Mouse (Mus musculus) urinary bladder, postnatal 4 days (tissue): Measurements from ENCODE around the gene Rasl11b.

Experiments used
- DNase-seq, 2 experiments: peaks; one replicate each; pipeline ENCODE4 v3.0.0; 2021 to 2022; ENCODE audit warnings: low spot score in 2 of 2

Gene Rasl11b

DNA sequence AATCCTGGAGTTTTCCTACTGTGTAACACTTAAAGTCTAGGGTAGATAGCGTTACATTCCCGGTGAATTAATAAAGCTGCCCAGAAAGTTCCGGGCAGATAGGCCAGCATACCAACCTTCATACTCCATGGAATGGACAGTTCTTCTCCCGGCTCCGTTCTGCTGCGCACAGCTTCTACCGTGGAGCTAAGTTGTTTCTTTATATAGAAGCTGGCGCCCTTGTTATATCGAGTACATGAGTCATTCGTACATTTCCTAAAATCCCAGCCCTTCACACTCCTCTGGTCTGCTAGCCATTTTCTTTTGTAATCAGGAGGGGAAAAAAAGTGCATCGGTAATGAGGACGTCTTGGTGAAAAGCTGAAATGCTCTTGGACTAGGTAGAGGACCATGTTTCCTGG, 7.0 kb upstream of the Rasl11b start:
- no peak for DNase-seq

DNA sequence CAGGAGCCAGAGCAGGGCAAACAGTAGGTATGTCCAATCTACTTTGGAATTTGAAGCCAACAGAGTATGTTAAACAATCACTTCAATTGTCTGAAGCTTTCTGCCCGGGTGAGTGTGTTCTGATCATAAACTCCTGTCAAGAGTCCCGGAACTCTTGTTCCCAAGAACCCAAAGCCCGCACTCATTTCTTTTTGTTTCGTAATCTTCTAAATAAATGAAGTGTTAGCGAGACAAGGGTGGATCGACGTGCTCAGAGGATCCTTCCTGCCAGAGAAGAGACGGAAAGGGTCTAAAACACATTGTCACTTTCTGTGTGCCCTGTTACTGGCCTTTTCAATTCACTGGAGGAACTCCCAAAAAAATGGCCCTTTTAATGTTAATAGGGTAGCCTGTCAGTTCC, 6.2 kb upstream of the Rasl11b start:
- DNase-seq = no peak

DNA sequence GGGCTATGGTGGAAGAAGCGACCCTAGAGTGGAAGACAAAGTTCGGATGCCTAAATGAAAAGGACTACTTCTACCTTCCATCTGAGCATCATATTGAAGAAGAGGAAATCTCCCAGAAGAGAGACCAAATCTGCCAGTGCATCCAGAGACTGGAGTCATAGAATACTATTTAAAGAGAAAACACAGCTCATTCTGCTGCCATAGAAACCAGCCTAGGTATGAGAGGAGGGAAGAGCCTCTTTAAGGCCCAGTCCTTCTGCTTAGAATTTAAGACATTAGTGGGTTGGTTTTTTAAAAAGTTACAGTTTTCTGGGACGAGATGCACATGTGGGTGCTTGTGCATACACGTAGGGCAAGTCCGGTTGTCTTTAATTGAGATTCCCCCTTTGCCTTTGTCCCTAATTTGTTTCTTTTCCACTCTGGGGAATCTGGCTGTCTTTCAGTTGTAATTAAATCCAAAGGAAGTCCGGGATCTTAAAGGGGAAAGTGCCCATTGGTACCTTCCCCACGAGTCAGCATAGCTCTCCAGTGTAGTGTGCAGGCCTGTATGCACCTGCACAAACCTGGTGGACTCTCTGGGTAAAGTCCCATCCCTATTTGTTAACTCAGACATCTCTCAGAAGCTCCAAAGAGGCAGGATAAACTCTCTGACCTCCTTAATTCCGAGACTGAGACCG, 5.5 kb upstream of the Rasl11b start:
- DNase-seq = no peak

DNA sequence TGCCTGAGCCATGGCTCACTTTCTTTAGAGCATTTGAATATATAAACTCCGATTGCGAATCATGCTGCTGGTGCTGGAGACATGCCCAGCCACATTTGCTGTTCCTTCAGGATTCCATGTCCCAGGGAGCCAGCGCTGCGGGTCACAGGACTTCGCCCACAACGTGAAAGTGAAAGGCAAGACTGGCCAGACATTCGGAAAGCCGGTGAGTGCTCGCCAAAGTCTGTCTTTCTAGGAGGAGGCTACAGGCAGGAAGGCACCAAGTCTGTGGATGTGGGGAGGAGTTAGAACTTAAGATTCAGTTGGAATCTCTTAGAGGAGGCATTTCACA, 5.0 kb upstream of the Rasl11b start:
- no peak for DNase-seq

DNA sequence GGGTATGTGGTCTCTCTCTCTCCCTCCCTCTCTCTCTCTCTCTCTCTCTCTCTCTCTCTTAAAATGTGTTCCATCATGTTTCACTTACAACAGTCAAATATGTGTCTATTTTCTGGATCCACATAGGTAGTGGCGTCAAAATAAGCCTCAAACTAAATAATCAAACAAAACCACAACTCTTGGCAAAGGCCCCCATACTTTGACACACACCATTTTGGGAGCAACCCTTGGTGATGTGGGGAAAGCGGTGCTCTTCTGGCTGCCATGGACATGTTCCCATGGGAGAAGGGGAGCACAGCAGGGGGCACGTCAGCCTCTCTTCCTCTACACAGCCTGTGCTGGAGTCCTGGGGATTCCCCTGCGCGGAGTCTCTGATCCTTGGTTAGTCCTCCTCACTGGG, 4.2 kb upstream of the Rasl11b start:
- DNase-seq = no peak

DNA sequence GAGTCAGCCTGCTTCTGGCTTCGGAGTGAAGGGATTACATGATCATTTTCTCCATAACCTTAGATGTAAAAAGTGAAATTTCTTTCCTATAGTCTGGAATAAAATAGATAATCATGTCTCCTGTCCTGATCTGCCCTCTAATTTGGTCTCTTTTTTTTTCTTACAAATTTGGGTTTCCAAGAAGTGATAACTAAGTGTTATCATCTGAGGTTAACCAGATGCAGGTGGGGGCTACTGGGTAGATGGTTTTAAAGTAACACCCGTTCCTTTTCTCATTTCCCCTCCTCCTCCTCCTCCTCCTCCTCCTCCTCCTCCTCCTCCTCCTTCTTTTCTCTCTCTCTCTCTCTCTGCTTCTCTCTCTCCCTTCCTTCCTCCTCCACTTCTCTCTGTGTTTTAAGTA, 2.1 kb upstream of the Rasl11b start:
- no peak for DNase-seq

DNA sequence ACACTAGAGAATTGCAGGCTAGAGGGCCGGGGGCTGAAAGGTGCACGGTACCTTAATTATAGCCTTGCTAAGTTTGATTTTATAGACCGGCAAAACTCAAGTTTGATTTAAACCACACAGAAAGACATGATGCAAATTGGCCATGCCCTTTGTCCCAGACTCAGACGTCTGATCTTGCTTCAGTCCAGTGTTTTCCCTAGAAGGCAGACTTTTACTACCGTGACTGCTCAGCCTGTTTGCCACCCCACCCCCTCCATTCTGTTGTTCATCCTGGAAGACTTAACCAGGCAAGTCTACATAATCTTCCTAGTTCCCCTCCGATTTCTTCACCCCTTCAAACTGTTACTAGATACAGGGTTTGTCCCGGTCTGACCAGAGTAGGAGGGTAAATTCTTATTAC, 1.5 kb upstream of the Rasl11b start:
- no peak for DNase-seq

DNA sequence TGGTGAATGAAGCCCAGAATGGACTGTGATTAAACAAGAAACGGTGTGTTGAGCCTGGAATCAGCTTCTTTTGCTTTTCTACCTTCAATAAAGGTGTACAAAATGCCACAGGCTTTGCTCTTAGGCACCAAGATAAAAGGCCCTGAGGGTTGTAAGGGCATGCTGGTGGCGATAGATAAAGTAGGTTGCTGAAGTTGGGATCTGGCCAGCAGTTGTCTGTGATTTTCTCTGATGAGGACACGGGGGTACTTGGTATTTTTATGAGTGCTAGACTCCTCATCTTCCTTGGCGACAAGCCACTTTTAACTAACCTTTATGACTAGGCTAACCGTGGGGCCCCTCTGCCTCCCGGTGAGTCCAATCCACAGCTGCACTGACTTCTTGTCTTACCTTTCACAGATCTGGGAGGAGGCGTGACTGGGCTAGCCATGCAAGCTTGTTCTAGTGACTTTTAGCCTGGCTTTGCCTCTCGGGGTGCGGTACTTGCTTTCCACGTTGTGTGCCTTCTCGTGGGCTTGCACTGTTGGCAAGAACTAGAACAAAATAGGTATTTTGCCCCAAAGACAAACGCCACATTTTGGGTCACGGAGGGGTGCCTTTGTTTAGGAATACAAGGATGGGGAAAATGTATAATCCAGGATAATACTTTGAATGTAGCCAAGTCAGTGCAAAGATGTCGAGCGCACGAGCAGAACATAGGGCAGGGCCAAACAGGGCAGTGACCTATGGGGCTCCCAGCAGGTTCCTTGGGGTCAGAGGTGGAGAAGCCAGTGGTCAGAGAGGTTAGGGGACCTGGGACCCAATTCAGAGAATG, 852 bp upstream of the Rasl11b start:
- no peak for DNase-seq

DNA sequence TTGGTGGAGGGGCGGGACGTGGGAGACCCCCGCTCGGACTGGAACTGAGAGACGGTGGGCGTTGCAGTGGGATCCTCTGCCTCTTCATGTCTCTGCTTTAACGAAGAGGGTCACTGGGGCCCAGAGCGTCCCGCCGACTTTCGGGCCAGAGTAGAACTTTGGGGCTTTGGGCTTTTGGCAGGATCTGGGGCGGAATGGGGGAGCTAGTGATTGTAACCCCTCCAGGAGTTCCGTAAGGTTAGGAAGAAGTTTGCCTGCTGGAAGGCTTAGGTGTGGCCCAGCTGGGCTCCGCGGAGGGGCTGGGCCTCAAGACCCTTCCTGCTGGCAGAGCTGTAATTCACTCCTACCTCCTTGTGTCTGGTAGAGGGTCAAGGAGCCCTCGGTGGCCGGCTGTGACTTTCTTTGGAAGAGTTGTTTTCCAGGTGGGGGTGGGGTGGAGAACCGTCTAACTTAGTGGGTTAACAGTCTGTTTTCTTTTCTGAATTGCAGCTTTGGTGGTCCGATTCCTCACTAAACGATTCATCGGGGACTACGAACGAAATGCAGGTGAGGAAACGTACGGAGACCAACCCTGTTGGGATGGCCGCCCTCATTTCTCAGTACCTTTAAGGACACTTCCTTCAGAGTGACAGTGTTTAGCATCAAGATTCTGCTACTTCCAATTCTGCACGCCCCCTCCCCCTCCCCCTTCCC, 674 bp downstream of the Rasl11b start:
- no peak for DNase-seq

DNA sequence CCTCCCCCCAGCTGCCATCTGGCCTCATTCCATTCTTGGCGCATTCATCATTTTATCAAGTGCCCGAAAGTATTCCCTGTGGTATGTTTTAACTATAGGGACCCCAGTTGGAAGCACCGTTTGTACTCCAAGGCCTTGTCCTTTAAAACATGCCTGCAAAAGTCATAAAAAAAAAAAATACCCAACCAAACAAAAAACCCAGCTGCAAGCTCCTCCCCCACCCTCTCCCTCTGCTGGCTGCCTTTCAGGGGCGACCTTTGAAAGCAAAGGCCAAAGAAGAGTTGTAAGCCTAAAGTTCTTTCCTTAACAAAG, 1.2 kb downstream of the Rasl11b start:
- no peak for DNase-seq

DNA sequence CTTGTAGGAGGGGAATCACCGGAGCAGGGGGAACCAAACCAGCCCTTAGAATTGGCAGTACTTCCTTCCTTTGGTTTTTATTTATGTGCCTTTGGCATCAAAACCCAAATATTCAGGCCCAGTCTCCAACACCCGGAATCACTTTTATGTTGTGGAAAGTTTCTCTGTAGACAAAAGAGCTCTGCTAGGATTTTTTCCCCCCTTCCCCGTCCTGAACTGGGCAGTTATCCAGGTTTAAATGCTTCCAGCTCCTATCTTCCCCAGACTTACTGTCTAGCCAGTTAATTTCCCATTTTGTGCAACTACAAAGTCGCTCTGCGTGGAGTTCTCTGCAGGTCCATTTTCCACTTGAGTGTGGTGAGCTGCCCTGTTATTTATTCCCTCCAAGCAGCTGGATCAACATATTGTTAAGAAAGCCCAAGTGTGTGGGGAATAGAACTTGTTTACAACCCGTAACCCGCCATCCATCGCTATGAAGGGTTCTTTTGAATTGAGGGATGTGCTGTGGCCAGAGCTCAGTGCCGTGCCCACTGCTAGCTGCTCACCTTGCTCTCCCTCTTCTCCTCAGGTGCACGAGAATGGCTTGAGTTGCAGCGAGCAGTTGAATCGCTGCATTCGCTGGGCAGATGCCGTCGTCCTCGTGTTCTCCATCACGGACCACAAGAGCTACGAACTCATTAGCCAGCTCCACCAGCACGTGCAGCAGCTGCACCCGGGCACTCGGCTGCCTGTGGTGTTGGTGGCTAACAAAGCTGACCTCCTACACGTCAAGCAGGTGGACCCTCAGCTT, 2.6 kb downstream of the Rasl11b start:
- no peak for DNase-seq

DNA sequence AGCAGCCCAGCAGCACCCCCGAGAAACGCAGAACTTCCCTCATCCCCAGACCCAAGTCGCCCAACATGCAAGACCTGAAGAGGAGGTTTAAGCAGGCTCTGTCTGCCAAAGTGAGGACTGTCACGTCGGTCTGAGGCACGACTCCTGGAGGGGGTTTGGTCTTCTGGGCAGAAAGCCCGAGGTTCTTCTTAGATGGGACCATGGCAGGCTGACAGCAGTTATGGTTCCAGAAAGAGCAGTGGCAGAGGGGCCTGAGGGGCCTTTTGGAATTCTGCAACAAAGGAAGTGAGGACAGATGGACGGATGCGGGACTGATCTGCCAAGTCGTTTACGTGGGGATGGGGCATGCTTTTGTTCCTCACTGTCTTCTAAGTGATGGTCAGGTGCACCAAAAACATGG, 3.4 kb downstream of the Rasl11b start:
- DNase-seq = no peak

DNA sequence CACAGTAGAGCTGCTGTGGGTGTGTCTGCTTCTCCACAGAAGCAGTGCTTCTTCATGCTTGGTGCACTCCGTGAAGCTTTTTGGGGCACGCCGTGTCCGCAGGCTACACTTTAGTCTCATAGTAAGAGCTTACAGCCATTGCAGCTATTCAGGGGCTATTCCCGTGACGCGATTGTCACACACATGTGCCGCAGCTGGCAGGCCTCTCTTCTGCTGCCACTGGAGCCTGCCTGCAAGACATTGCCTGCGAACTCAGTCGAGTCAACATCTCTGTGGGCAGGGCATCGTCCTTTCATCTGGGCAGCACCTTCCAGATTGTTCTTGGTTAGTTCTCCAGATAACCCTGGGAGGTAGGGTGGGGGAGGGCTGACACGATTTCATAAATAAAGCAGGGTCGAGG, 4.7 kb downstream of the Rasl11b start:
- no peak for DNase-seq

DNA sequence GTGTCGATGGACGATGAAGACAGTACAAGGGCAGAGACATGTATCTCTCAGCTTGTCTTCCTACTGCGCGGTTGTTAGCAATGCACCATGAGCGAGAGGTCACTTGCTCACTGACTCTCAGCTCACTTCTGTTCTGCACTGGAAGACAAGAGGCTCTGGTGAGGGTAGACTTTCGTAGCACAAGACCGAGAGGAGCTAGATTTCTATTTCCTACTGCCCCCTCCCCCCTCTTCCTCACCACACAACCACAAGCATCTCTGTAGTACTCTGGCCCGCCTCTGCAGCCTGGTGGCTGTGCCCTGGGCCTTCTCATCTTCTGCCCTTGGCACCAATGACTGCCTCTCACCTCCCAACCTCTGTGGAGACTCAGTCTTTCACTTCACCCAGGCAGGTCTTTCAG, 5.4 kb downstream of the Rasl11b start:
- DNase-seq = no peak

DNA sequence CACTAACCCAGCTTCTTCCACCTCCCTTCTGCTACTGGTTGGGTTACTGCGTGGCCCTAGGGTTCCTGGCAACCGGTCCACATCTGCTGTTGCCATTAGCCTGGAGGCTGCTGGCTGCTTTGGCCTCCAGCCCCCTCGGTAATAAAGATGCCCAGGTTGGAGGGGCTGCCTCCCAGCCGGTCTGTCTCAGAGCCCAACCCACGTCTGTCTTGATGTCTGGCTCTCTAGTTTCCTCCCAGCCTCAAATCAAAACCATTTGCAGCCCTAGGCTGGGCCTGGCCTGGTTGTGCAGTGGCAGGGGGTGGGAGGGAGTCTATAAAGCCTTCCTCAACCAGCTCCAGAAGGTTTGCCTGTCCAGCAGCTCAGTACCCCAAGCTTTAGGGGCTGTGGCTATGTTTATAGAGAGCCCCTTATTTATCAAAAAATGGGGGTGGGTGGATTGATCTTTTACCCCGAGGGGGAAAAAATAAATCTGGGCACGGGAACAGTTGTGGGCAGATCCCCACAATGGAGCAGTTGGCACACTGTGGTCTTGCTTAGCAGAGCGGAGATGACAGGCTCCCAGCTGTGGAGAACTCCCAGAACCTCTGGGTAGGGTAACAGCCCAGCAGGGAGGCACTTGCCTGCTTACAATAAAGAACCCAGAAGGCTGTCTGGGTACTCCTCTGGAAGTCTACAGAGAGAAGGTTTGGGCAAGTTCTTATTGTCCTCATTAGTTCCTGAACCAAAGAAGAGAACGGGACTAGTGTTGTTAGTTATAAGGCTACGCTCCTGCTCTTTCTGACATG, 6.7 kb downstream of the Rasl11b start:
- no peak for DNase-seq

DNA sequence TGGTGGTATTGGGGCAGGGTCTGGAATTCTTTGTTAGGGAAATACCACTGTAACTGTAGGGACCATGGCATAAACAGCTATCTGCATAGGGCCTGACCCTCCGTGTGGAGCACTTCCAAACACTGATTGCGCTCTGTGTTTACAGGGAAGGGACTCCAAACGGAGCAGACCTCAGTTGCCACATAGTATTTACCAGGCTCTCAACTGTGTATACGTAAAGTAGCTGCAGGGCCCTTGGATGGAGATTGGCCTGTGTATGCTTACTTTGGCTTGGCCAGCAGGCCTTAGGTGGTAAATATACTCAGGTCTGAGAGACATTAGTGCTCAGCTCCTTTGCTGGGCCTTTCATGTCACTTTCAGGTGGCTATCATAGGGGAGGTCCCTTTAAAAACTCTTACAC, 7.4 kb downstream of the Rasl11b start:
- no peak for DNase-seq

DNA sequence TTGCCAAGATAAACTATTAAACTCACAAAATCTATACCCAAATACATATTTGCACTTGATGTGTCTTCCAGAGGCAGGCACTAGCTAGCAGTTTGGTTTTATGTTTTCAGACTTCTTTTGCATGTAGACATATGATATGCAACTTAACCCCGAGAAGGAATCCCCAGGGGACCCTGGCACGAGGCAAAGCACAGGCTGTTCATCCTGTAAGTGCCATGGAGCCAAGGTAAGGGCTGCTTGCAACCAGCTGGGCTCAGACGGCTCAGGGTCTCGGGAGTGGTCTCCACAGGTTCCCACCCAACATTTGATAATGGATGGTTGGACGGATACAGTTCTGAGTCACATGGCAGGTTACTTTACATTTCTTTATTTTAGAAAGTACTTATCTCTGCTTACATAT, 9.4 kb downstream of the Rasl11b start:
- DNase-seq = no peak

DNA sequence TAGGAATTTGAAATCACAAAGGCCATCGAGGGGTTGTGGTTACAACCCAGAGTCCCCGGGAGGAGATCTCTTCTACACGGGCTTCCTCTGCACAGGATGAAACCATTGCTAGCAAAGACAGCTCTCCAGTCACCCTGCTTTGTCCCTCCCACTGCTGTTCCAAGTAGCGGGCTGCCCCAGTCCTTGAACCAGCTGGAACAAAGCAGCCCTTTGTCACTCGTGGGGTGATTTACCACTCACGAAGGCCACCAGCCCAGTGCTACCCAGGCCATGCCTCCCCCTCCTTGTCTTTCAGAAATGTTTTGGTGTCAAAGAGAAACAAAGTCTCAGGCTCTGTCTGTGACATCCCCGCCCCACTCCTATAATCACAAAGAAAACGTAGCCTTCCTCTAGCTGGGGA, 10.4 kb downstream of the Rasl11b start:
- DNase-seq = no peak

DNA sequence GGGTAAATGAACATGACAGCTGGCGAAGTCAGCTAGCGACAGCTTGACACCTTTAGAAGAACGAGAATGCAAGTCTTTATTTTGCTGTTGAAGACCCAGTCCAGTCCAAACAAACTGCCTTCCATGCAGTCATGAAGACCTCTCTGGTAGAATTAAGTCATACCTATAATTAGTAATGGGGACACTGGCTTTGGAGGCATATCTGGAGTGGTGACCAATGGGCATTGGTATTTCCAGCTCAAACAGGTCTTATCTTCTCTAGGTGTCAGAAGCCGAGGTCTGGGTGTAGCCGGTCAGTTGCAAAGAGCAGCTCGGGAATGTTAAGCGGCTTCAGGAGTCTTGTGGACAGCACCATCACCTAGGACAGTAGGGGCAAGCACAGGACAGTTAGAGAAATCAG, 11.0 kb downstream of the Rasl11b start:
- DNase-seq = no peak

DNA sequence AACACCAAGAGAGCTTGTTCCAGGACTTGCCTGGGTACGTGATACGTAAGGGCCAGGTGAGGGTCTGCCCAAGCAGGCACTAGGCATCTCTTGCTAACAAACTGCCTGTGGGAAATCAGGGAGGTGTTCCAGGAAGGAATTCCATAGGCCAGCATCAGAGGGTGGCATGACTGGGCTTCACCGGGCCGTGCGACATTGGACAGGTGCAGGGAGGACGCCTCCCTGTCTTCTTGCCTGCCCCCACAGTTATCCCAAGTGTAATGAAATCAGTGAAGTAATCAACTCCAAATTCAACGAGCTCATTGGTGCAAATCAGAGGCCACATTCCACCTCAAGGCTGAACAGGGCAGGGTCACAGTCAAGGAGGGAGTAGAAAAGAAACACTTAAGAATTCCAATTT, 11.6 kb downstream of the Rasl11b start:
- DNase-seq = no peak

DNA sequence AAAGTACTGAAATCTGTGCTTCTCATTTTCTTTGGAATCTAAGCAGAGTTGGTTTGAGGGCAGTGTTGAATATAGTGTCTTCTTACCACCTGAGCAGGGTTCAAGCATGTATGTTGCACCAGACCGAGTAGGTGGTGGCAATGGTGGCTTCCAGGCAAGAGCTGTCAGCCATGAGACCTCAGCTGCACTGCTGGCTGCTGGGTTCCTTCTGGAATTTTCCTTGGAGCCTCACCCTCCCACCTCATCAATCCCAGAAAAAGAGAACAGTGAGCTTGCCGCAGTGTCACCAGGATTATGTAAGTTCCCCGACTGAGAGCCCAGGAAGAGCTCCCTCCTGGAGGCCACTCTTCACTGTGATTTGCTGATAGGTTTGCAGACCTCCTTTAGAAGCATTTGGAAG, 12.1 kb downstream of the Rasl11b start:
- DNase-seq = no peak

DNA sequence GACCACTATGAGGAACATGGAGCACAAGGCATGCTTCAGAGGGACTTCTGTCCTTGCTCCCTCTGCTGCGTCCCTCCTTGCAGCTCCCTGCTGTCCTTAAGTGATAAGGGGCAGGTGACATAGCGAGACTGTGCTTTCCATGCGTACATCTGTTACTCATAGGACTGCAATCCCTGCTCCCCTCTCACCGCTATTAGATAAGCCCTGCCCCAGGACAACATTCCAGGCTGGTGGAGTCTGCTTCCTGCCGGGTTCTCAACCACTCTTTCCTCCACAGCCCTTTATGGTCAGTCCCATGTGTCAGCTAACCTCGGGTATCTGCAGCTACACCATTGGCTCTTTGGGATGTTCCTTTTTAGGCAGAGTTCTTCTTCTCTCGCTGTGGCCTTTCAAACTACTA, 13.4 kb downstream of the Rasl11b start:
- DNase-seq = no peak
